Mouse (Mus musculus) left cerebral cortex, adult 2 months (tissue): ENCODE results near the gene Ttll5. TPM values are rescaled to one million over a fixed set of nuclear protein-coding genes. Genes with fewer than 3 reads are reported as not detected.

Source experiments
- DNase-seq, 2 experiments: peaks; one replicate each; pipeline ENCODE4 v3.0.0; 2021 to 2022; ENCODE audit warnings: low spot score in 2 of 2, mixed read lengths in 1 of 2; ENCODE audit errors: extremely low spot score in 1 of 2
- H3K27ac ChIP-seq: fragments of 200-600 bp; 2 replicates; pipeline ENCODE4 v1.8.1; 2022
- H3K4me3 ChIP-seq: fragments of 200-600 bp; 2 replicates; pipeline ENCODE4 v1.8.1; 2022
- CTCF ChIP-seq: fragments of 200-600 bp; IDR thresholded peaks from 2 replicates; pipeline ENCODE4 v1.8.1; 2022; ENCODE audit warnings: antibody characterized with exemption, mild to moderate bottlenecking, moderate library complexity
- intact Hi-C: fragments of 180-260 bp; cut with DNase I; formaldehyde crosslinking; loops from one replicate; pipeline ENCODE4 v1.15.1; 2025
- total RNA-seq, 2 experiments: library from RNA; stranded (reverse); gene quantifications; 2 replicates each; pipeline ENCODE4 v1.2.3; 2021

The Ttll5 gene
- total RNA-seq, 2 experiments from 2014 or later, result 45.4 to 47.7 TPM

- TF ChIP-seq CTCF, result no peak
- Histone ChIP-seq H3K27ac (peak overlapping the region; percentile 40; the same call in 1 of the 2 replicates), H3K4me3 (no peak overlapping the region)
- no peak for DNase-seq
- intact Hi-C loops, result no loop called here
These were observed 149.1 kb downstream of the Ttll5 start for GRCm38 (mm10) chr12:85973526-85973925.

GRCm38 (mm10) chr12:85974030-85974429 lies 149.6 kb downstream of the Ttll5 start:
- intact Hi-C loops, result no loop called here
- no peak overlapping the region for H3K4me3 ChIP-seq
- TF ChIP-seq CTCF, result no peak
- peak overlapping the region; percentile 40; the same call in 1 of the 2 replicates for H3K27ac ChIP-seq
- no peak for DNase-seq

- Histone ChIP-seq H3K4me3 (no peak overlapping the region), H3K27ac (no peak overlapping the region)
- no peak for TF ChIP-seq CTCF
- DNase-seq, result no peak
- intact Hi-C loops, result no loop called here
These were observed 155.5 kb downstream of the Ttll5 start for GRCm38 (mm10) chr12:85979996-85980395.

GRCm38 (mm10) chr12:85985524-85985923 lies 161.1 kb downstream of the Ttll5 start:
- H3K4me3 ChIP-seq, result no peak overlapping the region
- no peak for DNase-seq
- H3K27ac ChIP-seq, result no peak overlapping the region
- intact Hi-C loops, result no loop called here
- no peak for TF ChIP-seq CTCF

- no peak for DNase-seq
- intact Hi-C loops, result no loop called here
- TF ChIP-seq CTCF, result no peak
- no peak overlapping the region for H3K4me3 ChIP-seq
- H3K27ac ChIP-seq, result no peak overlapping the region
These were observed 161.6 kb downstream of the Ttll5 start for GRCm38 (mm10) chr12:85986024-85986423.

GRCm38 (mm10) chr12:85986540-85987443 lies 162.3 kb downstream of the Ttll5 start:
- intact Hi-C loops, result no loop called here
- Histone ChIP-seq H3K4me3 (no peak overlapping the region), H3K27ac (no peak overlapping the region)
- no peak for TF ChIP-seq CTCF
- DNase-seq, result no peak

- TF ChIP-seq CTCF, result no peak
- intact Hi-C loops, result no loop called here
- Histone ChIP-seq H3K27ac (no peak overlapping the region), H3K4me3 (no peak overlapping the region)
- DNase-seq, result no peak
These were observed 163.0 kb downstream of the Ttll5 start for GRCm38 (mm10) chr12:85987444-85987889.

GRCm38 (mm10) chr12:85988121-85988520 lies 163.7 kb downstream of the Ttll5 start:
- intact Hi-C loops, result no loop called here
- H3K4me3 ChIP-seq, result no peak overlapping the region
- DNase-seq, result no peak
- no peak for TF ChIP-seq CTCF
- no peak overlapping the region for H3K27ac ChIP-seq

GRCm38 (mm10) chr12:85988818-85989377 lies 164.4 kb downstream of the Ttll5 start:
- intact Hi-C loops, result no loop called here
- H3K27ac ChIP-seq, result no peak overlapping the region
- no peak for TF ChIP-seq CTCF
- no peak for DNase-seq
- H3K4me3 ChIP-seq, result no peak overlapping the region

GRCm38 (mm10) chr12:85992013-85992837 lies 167.8 kb downstream of the Ttll5 start:
- DNase-seq, result no peak
- H3K4me3 ChIP-seq, result no peak overlapping the region
- H3K27ac ChIP-seq, result no peak overlapping the region
- intact Hi-C loops, result no loop called here
- no peak for TF ChIP-seq CTCF

- intact Hi-C loops, result no loop called here
- Histone ChIP-seq H3K4me3 (no peak overlapping the region), H3K27ac (no peak overlapping the region)
- no peak for DNase-seq
- no peak for TF ChIP-seq CTCF
These were observed 168.4 kb downstream of the Ttll5 start for GRCm38 (mm10) chr12:85992838-85993234.
